Mouse (Mus musculus): Measurements from ENCODE around the gene Eif2b3. TPM values are rescaled to one million over a fixed set of nuclear protein-coding genes. Genes with fewer than 3 reads are reported as not detected.

Gene Eif2b3
- polyA plus RNA-seq, 1 experiment from 2014 or later = 43.0 TPM

DNA sequence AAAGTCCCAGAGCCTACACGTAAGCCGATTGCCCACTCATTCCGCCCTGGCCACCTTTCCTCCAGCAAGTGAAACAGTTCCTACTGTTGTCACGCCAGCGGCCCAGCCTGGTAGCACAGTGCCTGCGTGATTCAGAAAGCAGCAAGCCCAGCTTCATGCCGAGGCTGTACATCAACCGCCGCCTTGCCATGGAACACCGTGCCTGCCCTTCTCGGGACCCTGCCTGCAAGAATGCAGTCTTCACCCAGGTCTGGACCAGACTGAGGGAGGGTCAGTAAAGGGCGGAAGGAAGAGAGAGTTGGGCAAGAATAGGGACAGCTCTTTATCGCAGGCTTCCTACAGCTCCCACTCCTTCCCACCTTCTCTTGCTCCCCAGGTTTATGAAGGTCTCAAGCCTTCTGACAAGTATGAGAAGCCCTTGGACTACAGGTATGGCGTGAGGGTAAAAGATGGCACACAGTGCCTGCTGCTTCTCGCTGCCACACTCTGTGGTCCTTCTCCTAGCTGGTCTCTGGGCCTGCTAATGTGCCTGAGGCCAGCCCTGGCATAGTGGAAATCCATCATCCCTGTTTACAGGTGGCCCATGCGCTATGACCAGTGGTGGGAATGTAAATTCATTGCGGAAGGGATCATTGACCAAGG, 19.6 kb upstream of the Eif2b3 start:
- Histone ChIP-seq H3K36me3 (peaks cover 55% of the 10 kb centered on the region), H3K9ac (replicated peaks) (no peak overlapping the region), H3K27me3 (no peaks in the 10 kb centered on the region), H3K4me1 (peaks cover 17% of the 10 kb centered on the region), H3K27ac (replicated peaks) (no peak overlapping the region), H3K4me3 (no peak overlapping the region), H3K9me3 (no peaks in the 10 kb centered on the region), H3K4me2 (replicated peaks) (no peak overlapping the region)
- 96% methylated on average over 17 of the region's 17 CpGs for WGBS
- no peak for ATAC-seq (replicated peaks)

- Histone ChIP-seq H3K27ac (replicated peaks) (no peak overlapping the region), H3K9me3 (no peaks in the 10 kb centered on the region), H3K27me3 (no peaks in the 10 kb centered on the region), H3K4me2 (replicated peaks) (no peak overlapping the region), H3K9ac (replicated peaks) (no peak overlapping the region), H3K36me3 (peaks cover 52% of the 10 kb centered on the region), H3K4me3 (no peak overlapping the region), H3K4me1 (no peaks in the 10 kb centered on the region)
- 89% methylated on average over 16 of the region's 16 CpGs for WGBS
- no peak for ATAC-seq (replicated peaks)
These were observed 17.2 kb upstream of the Eif2b3 start for GRCm38 (mm10) chr4:117001957-117002356.

GRCm38 (mm10) chr4:117002543-117003521, 16.4 kb upstream of the Eif2b3 start:
- H3K36me3 ChIP-seq = peaks cover 51% of the 10 kb centered on the region
- no peak overlapping the region for H3K9ac ChIP-seq (replicated peaks)
- ATAC-seq (replicated peaks) = peak; percentile 72
- H3K4me2 ChIP-seq (replicated peaks) = no peak overlapping the region
- H3K4me3 ChIP-seq = no peak overlapping the region
- H3K4me1 ChIP-seq = no peaks in the 10 kb centered on the region
- H3K9me3 ChIP-seq = no peaks in the 10 kb centered on the region
- WGBS = 57% methylated on average over 38 of the region's 38 CpGs
- H3K27me3 ChIP-seq = no peaks in the 10 kb centered on the region
- no peak overlapping the region for H3K27ac ChIP-seq (replicated peaks)

DNA sequence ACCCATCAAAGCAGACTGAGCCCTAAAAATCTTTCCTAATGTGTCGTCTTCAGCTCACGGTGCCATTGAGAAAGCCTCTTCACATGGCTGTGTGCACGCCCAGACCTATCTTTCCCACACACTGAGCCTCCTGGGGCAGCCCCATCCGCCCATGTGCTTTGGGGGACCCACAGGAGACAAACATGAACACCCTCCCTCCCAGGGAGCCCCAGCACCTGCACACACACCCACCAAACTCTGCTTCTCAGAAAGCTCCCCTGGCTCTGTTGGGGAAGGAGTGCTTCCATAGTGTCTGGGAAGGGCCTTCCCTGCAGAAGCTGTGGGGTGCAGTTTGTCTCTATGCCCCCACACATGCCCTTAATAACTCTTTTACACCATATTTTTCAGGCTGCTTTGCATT, 14.6 kb upstream of the Eif2b3 start:
- Histone ChIP-seq H3K27me3 (no peaks in the 10 kb centered on the region), H3K9ac (replicated peaks) (no peak overlapping the region), H3K9me3 (no peaks in the 10 kb centered on the region), H3K36me3 (peaks cover 37% of the 10 kb centered on the region), H3K4me2 (replicated peaks) (no peak overlapping the region), H3K4me3 (no peak overlapping the region), H3K4me1 (no peaks in the 10 kb centered on the region), H3K27ac (replicated peaks) (no peak overlapping the region)
- no peak for ATAC-seq (replicated peaks)
- 83% methylated on average over 4 of the region's 4 CpGs for WGBS

DNA sequence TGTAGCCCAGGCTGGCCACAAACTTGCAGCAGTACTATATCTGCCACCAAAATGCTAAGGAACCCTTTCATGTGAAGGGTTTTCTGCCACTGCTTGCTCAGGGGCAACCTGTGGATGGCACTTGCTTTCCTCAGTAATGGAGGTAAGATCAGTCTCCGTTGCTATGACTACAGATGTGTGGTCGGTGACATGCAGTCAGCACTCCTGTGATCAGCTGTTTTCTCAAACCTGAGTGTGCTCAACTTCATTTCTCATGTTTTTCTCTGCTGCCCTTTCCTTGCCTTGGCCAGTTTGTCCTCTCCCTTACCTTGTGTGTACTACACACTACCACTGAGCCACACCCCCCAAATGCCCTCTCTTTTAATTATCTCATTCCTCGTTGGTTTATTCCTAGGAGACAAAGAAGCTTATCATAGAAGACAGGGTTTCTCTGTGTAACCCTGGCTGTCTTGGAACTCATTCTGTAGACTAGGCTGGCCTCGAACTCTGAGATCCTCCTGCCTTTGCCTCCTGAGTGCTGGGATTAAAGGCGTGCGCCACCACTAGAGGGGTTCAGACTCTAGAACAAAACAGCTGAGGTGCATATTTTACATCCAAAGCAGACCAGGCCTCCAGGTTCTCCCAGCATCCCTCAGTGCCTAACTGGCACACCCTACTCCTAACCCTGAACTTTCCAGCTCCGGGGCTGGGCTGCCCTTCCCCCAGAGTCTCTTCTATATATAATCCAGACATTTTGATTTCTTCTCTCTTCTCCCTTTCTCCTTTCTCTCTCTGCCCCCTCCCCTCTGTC, 13.4 kb upstream of the Eif2b3 start:
- ATAC-seq (replicated peaks) = no peak
- no peaks in the 10 kb centered on the region for H3K9me3 ChIP-seq
- no peak overlapping the region for H3K4me2 ChIP-seq (replicated peaks)
- peaks cover 28% of the 10 kb centered on the region for H3K36me3 ChIP-seq
- no peak overlapping the region for H3K9ac ChIP-seq (replicated peaks)
- no peaks in the 10 kb centered on the region for H3K27me3 ChIP-seq
- no peaks in the 10 kb centered on the region for H3K4me1 ChIP-seq
- no peak overlapping the region for H3K27ac ChIP-seq (replicated peaks)
- WGBS = 67% methylated on average over 7 of the region's 7 CpGs
- H3K4me3 ChIP-seq = no peak overlapping the region

DNA sequence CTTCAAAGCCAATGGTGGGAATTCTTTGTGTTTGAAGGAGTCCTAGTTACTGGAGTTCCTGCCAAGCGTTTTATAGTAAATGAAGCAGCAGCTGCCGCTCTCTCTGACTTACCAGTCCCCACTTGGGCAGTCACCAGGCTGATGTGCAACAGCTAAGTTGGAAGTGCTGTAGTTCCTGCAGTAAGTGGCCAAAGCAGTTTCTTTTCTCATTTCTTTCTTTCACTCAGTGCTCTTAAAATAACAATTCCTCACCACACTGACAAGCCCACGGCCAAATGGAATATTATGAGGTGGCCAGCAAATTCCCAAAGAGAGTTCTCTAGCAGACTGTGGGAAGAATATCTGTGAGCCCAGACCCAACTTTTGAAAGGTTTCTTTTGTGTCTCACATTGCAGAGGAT, 12.1 kb upstream of the Eif2b3 start:
- Histone ChIP-seq H3K9ac (replicated peaks) (no peak overlapping the region), H3K4me2 (replicated peaks) (no peak overlapping the region), H3K4me3 (no peak overlapping the region), H3K36me3 (peaks cover 20% of the 10 kb centered on the region), H3K9me3 (no peaks in the 10 kb centered on the region), H3K27ac (replicated peaks) (no peak overlapping the region), H3K27me3 (no peaks in the 10 kb centered on the region), H3K4me1 (no peaks in the 10 kb centered on the region)
- ATAC-seq (replicated peaks) = no peak
- 62% methylated on average over 3 of the region's 3 CpGs for WGBS

DNA sequence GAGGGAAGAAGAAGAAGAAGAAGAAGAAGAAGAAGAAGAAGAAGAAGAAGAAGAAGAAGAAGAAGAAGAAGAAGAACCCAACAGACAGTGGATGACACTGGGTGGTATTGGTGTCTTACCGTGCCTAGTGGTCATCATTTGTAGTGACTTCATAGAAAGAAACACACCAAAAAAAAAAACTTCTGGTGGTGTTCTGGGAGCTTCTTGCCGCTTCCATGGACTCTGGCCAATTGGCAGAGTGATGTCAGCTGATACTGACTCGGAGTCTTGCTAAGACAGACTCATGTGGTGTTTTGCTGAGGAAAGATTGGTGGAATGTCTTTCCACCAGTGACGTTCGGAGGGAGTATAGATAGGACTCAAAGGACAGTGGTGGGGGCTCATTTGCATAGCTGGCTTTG, 9.0 kb upstream of the Eif2b3 start:
- 87% methylated on average over 5 of the region's 5 CpGs for WGBS
- H3K36me3 ChIP-seq = no peaks in the 10 kb centered on the region
- H3K4me2 ChIP-seq (replicated peaks) = no peak overlapping the region
- H3K9ac ChIP-seq (replicated peaks) = no peak overlapping the region
- ATAC-seq (replicated peaks) = no peak
- H3K27ac ChIP-seq (replicated peaks) = no peak overlapping the region
- H3K9me3 ChIP-seq = no peaks in the 10 kb centered on the region
- H3K4me1 ChIP-seq = no peaks in the 10 kb centered on the region
- no peaks in the 10 kb centered on the region for H3K27me3 ChIP-seq
- H3K4me3 ChIP-seq = no peak overlapping the region

DNA sequence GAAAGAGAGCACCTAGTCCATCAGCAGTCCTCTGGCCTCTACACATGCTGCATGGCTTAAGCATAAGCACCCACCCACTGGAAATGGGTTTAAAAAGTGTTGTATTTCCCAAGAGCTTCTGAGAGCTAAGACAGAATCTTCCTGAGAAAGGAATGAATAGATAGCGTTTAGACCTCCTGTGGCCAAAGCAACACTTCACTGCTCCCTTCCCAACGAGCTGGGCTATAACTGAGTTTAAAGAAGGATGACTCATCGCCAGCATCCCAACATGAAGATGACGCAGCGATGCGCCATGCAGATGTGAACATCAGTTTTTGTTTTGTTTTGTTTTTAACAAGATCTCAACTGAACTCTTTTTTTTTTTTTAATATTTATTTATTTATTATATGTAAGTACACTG, 5.6 kb upstream of the Eif2b3 start:
- no peaks in the 10 kb centered on the region for H3K27me3 ChIP-seq
- no peak overlapping the region for H3K4me2 ChIP-seq (replicated peaks)
- H3K4me1 ChIP-seq = peaks cover under 1% of the 10 kb centered on the region
- no peak overlapping the region for H3K9ac ChIP-seq (replicated peaks)
- WGBS = 89% methylated on average over 6 of the region's 6 CpGs
- no peak for ATAC-seq (replicated peaks)
- H3K27ac ChIP-seq (replicated peaks) = no peak overlapping the region
- no peaks in the 10 kb centered on the region for H3K36me3 ChIP-seq
- H3K9me3 ChIP-seq = no peaks in the 10 kb centered on the region
- no peak overlapping the region for H3K4me3 ChIP-seq

DNA sequence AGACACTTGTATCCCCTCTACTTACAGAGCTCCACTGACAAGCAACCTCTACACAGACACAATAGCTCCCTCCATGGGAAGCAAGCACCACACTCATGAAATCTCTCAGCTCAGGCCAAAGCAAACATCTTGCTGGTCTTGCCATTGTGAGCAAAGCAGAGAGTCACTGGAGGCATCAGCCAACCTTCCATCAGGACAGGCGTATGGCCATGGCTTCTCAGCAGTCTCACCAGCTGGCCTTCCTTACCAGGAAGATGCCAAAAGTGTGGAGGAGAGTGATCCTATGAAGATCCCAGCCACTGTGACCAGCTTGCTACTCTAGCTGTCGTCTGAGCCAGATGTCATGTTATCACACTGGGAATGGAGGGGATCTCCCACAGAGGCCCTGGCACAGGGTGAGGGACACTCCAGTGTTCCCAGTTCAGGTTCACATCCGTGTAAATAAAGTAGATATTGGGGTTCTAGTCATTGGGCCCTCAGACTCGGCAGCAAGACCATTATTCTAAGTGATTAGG, 4.2 kb upstream of the Eif2b3 start:
- Histone ChIP-seq H3K4me2 (replicated peaks) (no peak overlapping the region), H3K27ac (replicated peaks) (no peak overlapping the region), H3K27me3 (no peaks in the 10 kb centered on the region), H3K4me1 (peaks cover 8% of the 10 kb centered on the region), H3K4me3 (no peak overlapping the region), H3K36me3 (no peaks in the 10 kb centered on the region), H3K9ac (replicated peaks) (no peak overlapping the region), H3K9me3 (no peaks in the 10 kb centered on the region)
- WGBS = 60% methylated on average over 4 of the region's 4 CpGs
- ATAC-seq (replicated peaks) = no peak

DNA sequence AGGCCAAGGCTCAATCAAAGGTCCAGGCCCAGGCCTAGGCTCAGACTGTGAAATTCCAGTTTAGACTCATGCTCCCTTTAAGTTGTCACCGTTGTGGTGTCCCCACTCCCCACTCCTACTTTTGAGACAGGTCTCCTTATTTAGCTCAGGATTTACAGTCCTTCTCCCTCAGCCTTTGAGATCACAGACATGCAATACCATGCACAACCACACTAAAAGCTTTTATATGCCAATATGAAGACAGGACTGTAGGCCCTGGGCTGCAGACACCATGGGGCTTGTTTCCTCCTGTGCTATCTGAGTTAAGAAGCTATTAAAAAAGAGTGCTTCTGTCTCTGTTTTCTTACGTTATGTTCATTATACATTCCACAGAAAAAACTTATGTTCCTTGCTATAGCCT, 1.5 kb upstream of the Eif2b3 start:
- H3K9ac ChIP-seq (replicated peaks) = no peak overlapping the region
- H3K4me3 ChIP-seq = no peak overlapping the region
- no peak overlapping the region for H3K27ac ChIP-seq (replicated peaks)
- no peak overlapping the region for H3K4me2 ChIP-seq (replicated peaks)
- ATAC-seq (replicated peaks) = no peak
- WGBS = 93% methylated on average over 2 of the region's 2 CpGs
- no peaks in the 10 kb centered on the region for H3K27me3 ChIP-seq
- peaks cover 16% of the 10 kb centered on the region for H3K4me1 ChIP-seq
- H3K9me3 ChIP-seq = no peaks in the 10 kb centered on the region
- peaks cover 3% of the 10 kb centered on the region; the same call in 1 of the 2 replicates for H3K36me3 ChIP-seq

DNA sequence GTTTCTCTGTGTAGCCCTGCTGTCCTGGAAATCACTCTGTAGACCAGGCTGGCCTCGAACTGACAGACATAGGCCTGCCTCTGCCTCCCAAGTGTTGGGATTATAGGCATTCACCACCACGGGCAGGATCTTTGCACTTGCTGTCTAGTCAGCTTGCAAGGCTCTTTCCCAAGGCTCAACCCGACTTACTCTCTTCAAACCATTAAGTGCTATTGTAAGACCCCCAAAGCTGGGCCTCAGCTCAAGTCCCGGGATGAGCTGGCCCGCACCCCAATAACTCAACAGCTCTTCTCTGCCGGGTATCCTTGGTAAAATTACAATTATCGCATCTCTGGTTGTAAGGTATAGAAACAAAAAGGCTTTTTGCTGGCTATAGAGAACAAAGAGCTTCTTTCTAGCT, 875 bp upstream of the Eif2b3 start:
- Histone ChIP-seq H3K36me3 (peaks cover 7% of the 10 kb centered on the region; the same call in 1 of the 2 replicates), H3K9ac (replicated peaks) (no peak overlapping the region), H3K4me3 (no peak overlapping the region), H3K4me2 (replicated peaks) (no peak overlapping the region), H3K9me3 (no peaks in the 10 kb centered on the region), H3K4me1 (peaks cover 16% of the 10 kb centered on the region), H3K27me3 (no peaks in the 10 kb centered on the region), H3K27ac (replicated peaks) (no peak overlapping the region)
- no peak for ATAC-seq (replicated peaks)
- 81% methylated on average over 7 of the region's 7 CpGs for WGBS

DNA sequence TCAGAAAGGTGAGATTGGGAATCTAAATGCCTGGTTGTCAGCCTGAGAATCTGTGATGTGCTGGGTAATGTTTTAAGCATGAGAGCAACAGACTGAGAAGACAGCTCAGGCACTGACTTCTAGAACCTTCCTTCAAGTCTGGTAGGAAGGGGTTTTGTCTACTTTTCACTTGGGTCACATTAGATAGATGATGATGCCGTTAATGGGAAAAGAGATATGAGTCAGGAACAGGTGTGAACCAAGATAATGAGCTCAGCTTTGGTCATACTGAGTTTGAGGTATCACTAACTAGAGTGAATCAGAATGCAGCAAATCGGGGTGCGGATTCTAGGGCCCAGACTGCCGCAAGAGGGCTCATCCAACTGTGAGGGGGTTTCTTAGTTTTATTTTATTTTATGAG, 4.3 kb downstream of the Eif2b3 start:
- Histone ChIP-seq H3K27me3 (no peaks in the 10 kb centered on the region), H3K27ac (replicated peaks) (no peak overlapping the region), H3K9ac (replicated peaks) (no peak overlapping the region), H3K36me3 (peaks cover 17% of the 10 kb centered on the region; the same call in 1 of the 2 replicates), H3K4me2 (replicated peaks) (no peak overlapping the region), H3K4me3 (no peak overlapping the region), H3K4me1 (peaks cover 16% of the 10 kb centered on the region), H3K9me3 (no peaks in the 10 kb centered on the region)
- 98% methylated on average over 4 of the region's 4 CpGs for WGBS
- ATAC-seq (replicated peaks) = no peak

Data from forebrain, embryonic 15.5 days (tissue).